Mouse (Mus musculus) urinary bladder, adult 2 months (tissue): ENCODE measurements around the gene Zfp677. TPM values are rescaled to one million over a fixed set of nuclear protein-coding genes. Genes with fewer than 3 reads are reported as not detected.
A peak's percentile ranks its signal among the peaks of the same experiment; 100 is the strongest.
"Not testable (repeated sequence)": the region's sequence is repeated elsewhere in the genome, so short reads cannot be mapped to it uniquely, and the experiment has no call there.

Experiments
- DNase-seq: peaks from one replicate; pipeline ENCODE4 v3.0.0; 2022; ENCODE audit warnings: low spot score
- polyA plus RNA-seq: library from polyadenylated mRNA; depleted of rRNA; stranded (reverse); fragments of >200 nt; gene quantifications from 2 replicates; pipeline ENCODE4 v1.2.3, GENCODE M21; 2012; rRNA removed

The Zfp677 gene
- polyA plus RNA-seq = 4.8 and 5.5 TPM in 2 replicates

DNA sequence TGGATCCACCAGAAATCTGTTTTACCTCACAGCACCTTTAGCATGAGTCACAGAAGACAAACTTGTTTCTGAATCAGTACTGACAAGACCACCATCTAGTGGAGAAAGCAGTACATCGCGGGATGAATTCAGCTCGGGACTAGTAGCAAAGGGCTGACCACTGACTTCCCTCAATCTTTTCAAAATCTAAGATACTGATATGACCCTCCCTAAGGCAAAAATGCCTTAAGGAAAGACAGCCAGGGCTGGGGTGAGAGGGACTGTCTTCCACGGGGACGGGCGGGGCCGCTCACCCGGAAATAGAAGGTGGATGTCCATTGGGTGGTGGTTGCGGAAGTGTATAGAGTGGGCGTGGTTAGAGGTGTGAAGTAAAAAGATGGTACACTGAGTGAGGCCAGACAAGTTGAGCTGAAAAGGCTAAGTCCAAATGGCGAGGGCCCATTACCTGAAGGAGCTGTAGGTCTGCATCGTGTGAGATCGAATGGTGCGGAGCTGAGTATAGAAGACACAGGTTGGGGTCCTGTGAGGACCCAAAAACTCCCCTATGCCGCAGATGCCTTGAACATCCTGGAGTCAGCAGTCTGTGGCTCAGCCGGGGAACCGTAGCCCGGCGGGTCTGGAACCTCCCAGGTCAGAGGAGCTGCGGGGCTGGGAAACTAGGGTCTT is at the start of gene Zfp677:
Gene Zfp677, plus strand, starts transcription at position 358 of the 666 bp plus-strand sequence.
- peak; percentile 49 for DNase-seq

DNA sequence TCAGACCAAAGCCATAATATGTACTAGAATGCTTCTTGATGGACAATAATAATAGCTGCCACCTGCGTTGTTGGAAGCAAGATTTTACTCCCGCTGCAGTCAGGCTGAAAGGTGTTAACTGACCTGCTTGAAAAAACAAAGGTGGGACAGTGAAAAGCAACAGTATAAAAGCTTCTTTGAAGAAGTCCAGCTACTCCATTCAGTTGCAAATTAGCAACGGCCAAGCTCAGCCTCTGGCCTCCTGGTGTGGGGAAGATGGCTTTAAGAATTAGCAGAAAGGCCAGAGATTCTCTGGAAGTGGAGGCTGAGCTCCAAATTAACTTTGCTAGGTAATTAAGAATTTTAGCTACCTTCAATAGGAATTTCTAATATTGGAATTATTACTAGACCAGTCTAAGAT is 15.5 kb upstream of the Zfp677 start:
- not testable (repeated sequence) for DNase-seq

DNA sequence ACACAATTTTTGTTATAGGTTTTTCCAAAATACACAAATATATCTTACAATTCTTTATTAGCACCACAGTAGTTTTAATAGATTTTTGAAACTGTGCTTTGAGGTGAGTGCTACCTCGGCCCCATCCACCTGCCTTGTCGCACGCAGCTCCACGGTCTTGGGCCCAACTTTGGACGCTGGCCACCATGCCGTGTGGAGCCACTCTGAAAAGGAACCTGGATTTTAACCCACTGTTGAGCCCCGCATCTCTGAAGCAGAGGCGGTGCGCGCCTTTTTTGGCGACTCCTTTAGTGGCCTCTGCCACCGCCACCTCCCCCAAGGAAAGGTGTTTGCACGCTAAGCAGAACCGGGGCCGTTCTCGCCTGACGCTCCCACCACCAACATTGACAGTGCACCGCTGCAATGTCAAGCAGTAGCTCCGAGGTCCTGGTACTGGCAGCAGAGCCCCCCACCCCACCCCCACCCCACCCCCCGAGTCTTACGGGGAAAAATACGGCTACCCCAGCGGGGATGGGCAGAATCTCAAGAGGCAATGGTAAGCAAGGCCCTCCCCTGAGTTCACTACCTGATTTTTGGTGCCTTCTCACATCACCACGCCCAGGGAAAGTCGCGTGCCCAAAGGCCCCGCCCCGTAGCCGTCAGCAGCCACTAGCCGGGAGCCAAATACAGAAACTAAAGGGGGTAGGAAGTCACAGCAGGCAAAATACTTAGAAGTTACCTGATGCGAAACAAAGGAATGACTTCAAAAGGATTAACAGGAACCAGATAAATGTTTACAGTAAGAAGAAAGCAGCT is 13.4 kb upstream of the Zfp677 start:
- DNase-seq = no peak

DNA sequence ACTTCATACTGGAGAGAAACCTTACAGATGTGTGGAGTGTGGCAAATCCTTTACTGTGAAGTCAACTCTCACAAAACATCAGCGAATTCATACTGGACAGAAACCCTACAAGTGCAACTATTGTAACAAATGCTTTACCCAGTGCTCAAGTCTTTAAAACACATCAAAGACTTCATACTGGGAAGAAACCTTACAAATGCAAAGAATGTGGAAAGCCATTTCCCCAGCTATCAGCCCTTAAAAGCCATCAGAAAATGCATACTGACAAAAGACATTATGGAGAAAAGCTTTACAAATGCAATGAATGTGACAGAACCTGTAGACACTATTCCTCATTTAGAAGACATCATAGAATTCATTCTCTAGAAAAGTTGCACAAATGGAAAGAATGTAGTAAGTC is 8.2 kb upstream of the Zfp677 start:
- DNase-seq = no peak

DNA sequence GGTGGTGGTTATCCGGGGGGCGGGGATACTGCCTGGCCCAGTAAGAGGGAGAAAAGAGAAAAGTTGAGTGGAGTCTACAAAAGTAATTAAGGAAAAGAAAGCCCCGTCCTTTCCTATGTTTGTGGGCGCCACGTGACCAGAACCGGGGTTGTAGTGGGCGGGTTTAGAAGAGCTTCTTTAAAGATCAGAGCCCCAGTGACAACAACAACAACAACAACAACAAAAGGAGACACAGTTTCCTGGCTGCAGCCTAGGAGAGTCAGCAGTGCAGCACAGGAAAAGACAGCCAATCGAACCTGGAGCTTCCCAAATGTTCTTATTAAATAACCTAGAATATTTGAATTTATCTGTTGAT is 486 bp downstream of the Zfp677 start:
- no peak for DNase-seq

DNA sequence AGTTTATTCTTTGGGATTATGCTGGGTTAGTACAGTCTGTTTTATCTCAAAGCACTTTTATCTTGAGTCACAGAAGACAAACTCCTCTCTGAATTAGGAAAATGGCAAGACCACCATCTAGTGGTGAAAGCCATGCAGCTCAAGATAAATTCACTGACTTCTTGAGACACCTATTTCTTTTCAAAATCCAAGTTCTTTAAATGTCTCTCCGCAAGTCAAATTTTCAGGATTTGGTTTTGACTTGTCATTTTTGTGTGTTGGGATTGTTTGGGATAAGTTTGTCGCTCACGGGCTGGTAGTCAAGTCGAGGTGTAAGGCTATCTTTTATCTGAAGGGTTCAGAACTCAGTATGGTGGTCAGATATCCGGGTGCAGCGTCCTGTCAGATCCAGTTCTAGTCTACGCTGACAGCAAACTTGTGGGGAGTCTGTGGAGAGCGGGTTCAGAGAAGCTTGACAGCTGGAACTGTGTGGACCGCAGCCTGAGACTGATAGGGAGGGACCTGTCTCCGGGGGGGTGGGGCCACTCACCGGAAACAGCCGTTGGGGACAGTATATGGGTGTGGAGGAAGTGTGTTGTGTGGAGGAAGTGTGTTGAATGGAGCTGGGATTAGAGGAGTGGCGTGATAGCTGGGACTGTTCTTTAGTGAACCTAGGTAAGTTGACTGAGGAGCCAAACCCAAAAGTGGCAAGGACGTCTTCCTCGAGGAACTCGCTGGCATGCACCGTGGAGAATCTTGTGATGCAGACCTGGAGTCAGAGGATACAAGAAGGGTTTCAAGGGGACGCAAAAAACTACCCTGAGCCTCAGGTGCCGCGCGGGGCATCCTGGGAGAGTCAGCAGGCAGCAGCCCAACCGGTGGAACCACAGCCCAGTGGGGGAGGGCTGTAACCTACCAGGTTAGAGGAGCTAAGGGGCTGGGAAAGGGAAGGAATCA is 39.4 kb downstream of the Zfp677 start, which contains the start of gene Zfp54:
Gene Zfp54, plus strand, starts transcription at position 564 of the 936 bp plus-strand sequence.
- peak; percentile 60 for DNase-seq

DNA sequence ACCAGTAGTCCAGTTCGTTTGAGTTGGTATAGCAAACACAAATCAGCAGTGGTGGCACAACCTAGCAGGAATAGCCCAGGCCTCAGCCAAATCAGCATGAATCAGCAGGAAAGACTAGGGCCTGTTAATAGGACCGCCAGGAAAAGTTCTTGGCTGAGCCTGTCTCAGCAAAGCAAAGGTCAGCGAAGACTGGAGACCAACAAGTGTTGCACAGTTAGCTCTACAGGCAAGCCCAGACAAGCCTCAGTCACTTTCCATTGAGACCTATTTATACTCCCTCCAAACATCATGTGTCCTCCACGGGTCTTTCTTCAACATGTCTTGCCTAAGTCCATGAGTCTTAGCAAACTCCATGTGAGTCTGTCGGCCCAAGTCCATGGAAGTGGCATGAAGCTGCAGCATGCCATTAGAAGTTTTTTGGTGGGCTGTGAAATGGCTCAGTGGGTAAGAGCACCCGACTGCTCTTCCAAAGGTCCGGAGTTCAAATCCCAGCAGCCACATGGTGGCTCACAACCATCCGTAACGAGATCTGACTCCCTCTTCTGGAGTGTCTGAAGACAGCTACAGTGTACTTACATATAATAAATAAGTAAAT is 55.4 kb downstream of the Zfp677 start:
- DNase-seq = not testable (repeated sequence)

Other genes starting within 250 kb of the Zfp677 start
- not detected in 2 replicates for gene Vmn1r234, start 157.7 kb upstream of the Zfp677 start, polyA plus RNA-seq
- gene Vmn1r235, start 127.3 kb upstream of the Zfp677 start, polyA plus RNA-seq = not detected in 2 replicates
- not detected in 2 replicates for gene Vmn1r236, start 100.8 kb upstream of the Zfp677 start, polyA plus RNA-seq
- gene Vmn1r237, start 71.9 kb upstream of the Zfp677 start, polyA plus RNA-seq = not detected in 2 replicates
- gene Zfp54, start 39.5 kb downstream of the Zfp677 start, polyA plus RNA-seq = 6.1 and 6.2 TPM in 2 replicates
- gene Zfp51, start 66.6 kb downstream of the Zfp677 start, polyA plus RNA-seq = 7.1 and 8.6 TPM in 2 replicates
- 8.1 and 9.2 TPM in 2 replicates for gene Zfp53, start 105.2 kb downstream of the Zfp677 start, polyA plus RNA-seq
- 4.7 and 5.6 TPM in 2 replicates for gene Zfp52, start 151.8 kb downstream of the Zfp677 start, polyA plus RNA-seq
- gene Zfp948, start 183.3 kb downstream of the Zfp677 start, polyA plus RNA-seq = 8.5 and 9.8 TPM in 2 replicates